Mouse (Mus musculus): ENCODE data around the gene Unc119. TPM values are rescaled to one million over a fixed set of nuclear protein-coding genes. Genes with fewer than 3 reads are reported as not detected.

The Unc119 gene
- total and polyA plus RNA-seq, 2 experiments: 5.5 to 12.7 TPM

GRCm38 (mm10) chr11:78377549-78378159 is 34.4 kb downstream of the Unc119 start:
- Histone ChIP-seq H3K4me3 (ENCODE audit: insufficient read depth, low read depth, low read length) (no peak overlapping the region), H3K27me3 (ENCODE audit: control insufficient read depth, insufficient read depth, low read length) (no peaks in the 10 kb centered on the region), H3K27ac (replicated peaks; ENCODE audit: insufficient read depth, low read depth, low read length) (no peak overlapping the region), H3K36me3 (ENCODE audit: control insufficient read depth, insufficient read depth, low read length) (no peaks in the 10 kb centered on the region), H3K79me2 (ENCODE audit: control insufficient read depth, insufficient read depth, low read length) (no peaks in the 10 kb centered on the region), H3K4me1 (ENCODE audit: control insufficient read depth, insufficient read depth, low read length) (0 out of 2 replicates have a peak, but pooled peaks cover 3% of the 10 kb centered on the region), H3K9ac (ENCODE audit: low read depth, low read length) (no peak overlapping the region)
- no peak for DNase-seq (ENCODE audit: extremely low read depth, low read depth, low spot score)
- WGBS: 52% methylated on average over 12 of the region's 12 CpGs
- TF ChIP-seq POLR2A (IDR thresholded peaks at IDR 0.05; ENCODE audit: extremely low read depth, insufficient read depth, low read length): no peak
- TF ChIP-seq CTCF (IDR thresholded peaks at IDR 0.05; ENCODE audit: low read depth, low read length): no peak

GRCm38 (mm10) chr11:78380351-78380750 is 37.1 kb downstream of the Unc119 start:
- WGBS: 79% methylated on average over 4 of the region's 4 CpGs
- no peaks in the 10 kb centered on the region for H3K27me3 ChIP-seq (ENCODE audit: control insufficient read depth, insufficient read depth, low read length)
- H3K9ac ChIP-seq (ENCODE audit: low read depth, low read length): no peak overlapping the region

GRCm38 (mm10) chr11:78380996-78381395 is 37.7 kb downstream of the Unc119 start:
- H3K27me3 ChIP-seq (ENCODE audit: control insufficient read depth, insufficient read depth, low read length): no peaks in the 10 kb centered on the region
- no peak for DNase-seq (ENCODE audit: extremely low read depth, low read depth, low spot score)
- no peak overlapping the region for H3K27ac ChIP-seq (replicated peaks; ENCODE audit: insufficient read depth, low read depth, low read length)

More at GRCm38 (mm10) chr11:78380351-78380750, 37.1 kb downstream of the Unc119 start:
- Histone ChIP-seq H3K4me1 (ENCODE audit: control insufficient read depth, insufficient read depth, low read length) (no peaks in the 10 kb centered on the region), H3K36me3 (ENCODE audit: control insufficient read depth, insufficient read depth, low read length) (no peaks in the 10 kb centered on the region), H3K79me2 (ENCODE audit: control insufficient read depth, insufficient read depth, low read length) (no peaks in the 10 kb centered on the region), H3K4me3 (ENCODE audit: insufficient read depth, low read depth, low read length) (no peak overlapping the region), H3K27ac (replicated peaks; ENCODE audit: insufficient read depth, low read depth, low read length) (no peak overlapping the region)
- TF ChIP-seq POLR2A (IDR thresholded peaks at IDR 0.05; ENCODE audit: extremely low read depth, insufficient read depth, low read length): no peak
- no peak for TF ChIP-seq CTCF (IDR thresholded peaks at IDR 0.05; ENCODE audit: low read depth, low read length)
- DNase-seq (ENCODE audit: extremely low read depth, low read depth, low spot score): no peak

GRCm38 (mm10) chr11:78382286-78382685 is 39.0 kb downstream of the Unc119 start:
- DNase-seq (ENCODE audit: extremely low read depth, low read depth, low spot score): no peak
- Histone ChIP-seq H3K36me3 (ENCODE audit: control insufficient read depth, insufficient read depth, low read length) (no peaks in the 10 kb centered on the region), H3K4me1 (ENCODE audit: control insufficient read depth, insufficient read depth, low read length) (no peaks in the 10 kb centered on the region), H3K9ac (ENCODE audit: low read depth, low read length) (no peak overlapping the region), H3K4me3 (ENCODE audit: insufficient read depth, low read depth, low read length) (no peak overlapping the region), H3K27ac (replicated peaks; ENCODE audit: insufficient read depth, low read depth, low read length) (no peak overlapping the region), H3K27me3 (ENCODE audit: control insufficient read depth, insufficient read depth, low read length) (no peaks in the 10 kb centered on the region), H3K79me2 (ENCODE audit: control insufficient read depth, insufficient read depth, low read length) (no peaks in the 10 kb centered on the region)
- WGBS: 88% methylated on average over 7 of the region's 7 CpGs
- TF ChIP-seq CTCF (IDR thresholded peaks at IDR 0.05; ENCODE audit: low read depth, low read length) (no peak), POLR2A (IDR thresholded peaks at IDR 0.05; ENCODE audit: extremely low read depth, insufficient read depth, low read length) (no peak)

More at GRCm38 (mm10) chr11:78380996-78381395, 37.7 kb downstream of the Unc119 start:
- TF ChIP-seq POLR2A (IDR thresholded peaks at IDR 0.05; ENCODE audit: extremely low read depth, insufficient read depth, low read length): no peak
- TF ChIP-seq CTCF (IDR thresholded peaks at IDR 0.05; ENCODE audit: low read depth, low read length): no peak
- WGBS: 78% methylated on average over 3 of the region's 3 CpGs
- Histone ChIP-seq H3K9ac (ENCODE audit: low read depth, low read length) (no peak overlapping the region), H3K4me3 (ENCODE audit: insufficient read depth, low read depth, low read length) (no peak overlapping the region), H3K79me2 (ENCODE audit: control insufficient read depth, insufficient read depth, low read length) (no peaks in the 10 kb centered on the region), H3K36me3 (ENCODE audit: control insufficient read depth, insufficient read depth, low read length) (no peaks in the 10 kb centered on the region), H3K4me1 (ENCODE audit: control insufficient read depth, insufficient read depth, low read length) (no peaks in the 10 kb centered on the region)

GRCm38 (mm10) chr11:78382701-78383100 is 39.4 kb downstream of the Unc119 start:
- WGBS: 78% methylated on average over 5 of the region's 5 CpGs
- no peak for DNase-seq (ENCODE audit: extremely low read depth, low read depth, low spot score)
- Histone ChIP-seq H3K4me3 (ENCODE audit: insufficient read depth, low read depth, low read length) (no peak overlapping the region), H3K9ac (ENCODE audit: low read depth, low read length) (no peak overlapping the region), H3K4me1 (ENCODE audit: control insufficient read depth, insufficient read depth, low read length) (no peaks in the 10 kb centered on the region), H3K27ac (replicated peaks; ENCODE audit: insufficient read depth, low read depth, low read length) (no peak overlapping the region), H3K79me2 (ENCODE audit: control insufficient read depth, insufficient read depth, low read length) (no peaks in the 10 kb centered on the region), H3K36me3 (ENCODE audit: control insufficient read depth, insufficient read depth, low read length) (no peaks in the 10 kb centered on the region), H3K27me3 (ENCODE audit: control insufficient read depth, insufficient read depth, low read length) (no peaks in the 10 kb centered on the region)
- TF ChIP-seq CTCF (IDR thresholded peaks at IDR 0.05; ENCODE audit: low read depth, low read length): no peak

- no peak overlapping the region for H3K27ac ChIP-seq (replicated peaks; ENCODE audit: insufficient read depth, low read depth, low read length)
- no peaks in the 10 kb centered on the region for H3K79me2 ChIP-seq (ENCODE audit: control insufficient read depth, insufficient read depth, low read length)
- no peak for TF ChIP-seq CTCF (IDR thresholded peaks at IDR 0.05; ENCODE audit: low read depth, low read length)
- TF ChIP-seq POLR2A (IDR thresholded peaks at IDR 0.05; ENCODE audit: extremely low read depth, insufficient read depth, low read length): no peak
- H3K4me1 ChIP-seq (ENCODE audit: control insufficient read depth, insufficient read depth, low read length): no peaks in the 10 kb centered on the region
- H3K9ac ChIP-seq (ENCODE audit: low read depth, low read length): no peak overlapping the region
- no peaks in the 10 kb centered on the region for H3K36me3 ChIP-seq (ENCODE audit: control insufficient read depth, insufficient read depth, low read length)
- no peak overlapping the region for H3K4me3 ChIP-seq (ENCODE audit: insufficient read depth, low read depth, low read length)
- WGBS: 82% methylated on average over 10 of the region's 10 CpGs
- no peaks in the 10 kb centered on the region for H3K27me3 ChIP-seq (ENCODE audit: control insufficient read depth, insufficient read depth, low read length)
- no peak for DNase-seq (ENCODE audit: extremely low read depth, low read depth, low spot score)
Observed at GRCm38 (mm10) chr11:78385776-78386175, 42.5 kb downstream of the Unc119 start.

All from liver, adult 2 months (tissue).